24 mouse cellular contexts compared by ENCODE assay signal in the genomic region with DNA sequence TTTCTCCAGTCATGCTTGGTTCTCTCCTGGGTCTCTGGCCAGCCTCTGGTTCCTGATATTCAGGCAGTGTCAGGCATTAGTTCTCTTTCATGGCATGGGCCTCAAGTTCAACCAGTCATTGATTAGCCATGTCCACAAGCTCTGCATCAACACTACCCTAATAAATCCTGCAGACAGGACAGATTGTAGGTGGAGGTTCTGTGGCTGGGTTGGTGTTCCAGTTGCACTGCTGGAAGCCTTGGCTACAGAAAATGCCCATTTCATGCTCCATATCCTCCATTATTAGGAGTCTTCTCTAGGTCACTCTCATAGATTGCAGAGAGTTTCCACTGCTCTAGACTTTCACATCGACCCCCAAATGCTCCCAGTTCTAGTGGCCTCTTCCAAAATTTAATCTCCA.
"Had no signal": no experiment of that assay in that cellular context is flagged by ENCODE, and none has a peak within 500 bp of the region (broad histone marks: within the 10 kb centered on the region; RNA-seq: fewer than 3 reads in every experiment).

No protein-coding gene starts in this region.

- H3K36me3 ChIP-seq: limb, embryonic 12.5 days; limb, embryonic 15.5 days; liver, embryonic 15.5 days; lung, embryonic 15.5 days; midbrain, embryonic 10.5 days; midbrain, embryonic 13.5 days; neural tube, embryonic 13.5 days had no signal

- H3K4me3 ChIP-seq: limb, embryonic 12.5 days; limb, embryonic 15.5 days; liver, embryonic 15.5 days; lung, embryonic 15.5 days; megakaryocyte, embryonic 14.5 days; midbrain, embryonic 10.5 days; midbrain, embryonic 13.5 days; myocyte; neural tube, embryonic 13.5 days had no signal

- DNase-seq: kidney, adult 9 months; kidney, postnatal 25 days; left cerebral cortex, postnatal 4 days; lung, adult 18-20 months; lung, postnatal 10 days; lung, postnatal 36 days; right cerebral cortex, adult 18-20 months; right cerebral cortex, postnatal 14 days; right cerebral cortex, postnatal 4 days; thymus, adult 2 months; thymus, postnatal 14 days; thymus, postnatal 4 days had no signal

- H3K27me3 ChIP-seq: limb, embryonic 12.5 days; limb, embryonic 15.5 days; liver, embryonic 15.5 days; lung, embryonic 15.5 days; megakaryocyte, embryonic 14.5 days; midbrain, embryonic 13.5 days; neural tube, embryonic 13.5 days had no signal

- H3K9me3 ChIP-seq: limb, embryonic 12.5 days; limb, embryonic 15.5 days; liver, embryonic 15.5 days; lung, embryonic 15.5 days; megakaryocyte, embryonic 14.5 days; midbrain, embryonic 10.5 days; midbrain, embryonic 13.5 days; neural tube, embryonic 13.5 days had no signal

- H3K27ac ChIP-seq: limb, embryonic 12.5 days; limb, embryonic 15.5 days; liver, embryonic 15.5 days; lung, embryonic 15.5 days; midbrain, embryonic 10.5 days; midbrain, embryonic 13.5 days; neural tube, embryonic 13.5 days; stomach, postnatal 0 days had no signal

- ATAC-seq: midbrain, embryonic 13.5 days; midbrain, embryonic 16.5 days had no signal

- H3K4me2 ChIP-seq: limb, embryonic 12.5 days; limb, embryonic 15.5 days; liver, embryonic 11.5 days; liver, embryonic 15.5 days; lung, embryonic 15.5 days; midbrain, embryonic 13.5 days; neural tube, embryonic 13.5 days had no signal

- H3K9ac ChIP-seq: limb, embryonic 12.5 days; limb, embryonic 15.5 days; liver, embryonic 15.5 days; lung, embryonic 15.5 days; midbrain, embryonic 13.5 days; neural tube, embryonic 13.5 days had no signal

- H3K4me1 ChIP-seq: limb, embryonic 12.5 days; limb, embryonic 15.5 days; liver, embryonic 15.5 days; lung, embryonic 15.5 days; megakaryocyte, embryonic 14.5 days; midbrain, embryonic 10.5 days had no signal
